Mouse (Mus musculus) lung, adult 2 months (tissue): ENCODE data around the gene Zfp418. TPM values are rescaled to one million over a fixed set of nuclear protein-coding genes. Genes with fewer than 3 reads are reported as not detected.
A peak's percentile ranks its signal among the peaks of the same experiment; 100 is the strongest.
"Not testable (repeated sequence)": the region's sequence is repeated elsewhere in the genome, so short reads cannot be mapped to it uniquely, and the experiment has no call there.

Experiments
- DNase-seq: peaks from one replicate; pipeline ENCODE4 v3.0.0; 2022
- H3K4me1 ChIP-seq: fragments of 200-500 bp; 2 replicates; pipeline ENCODE4 v1.6.1; 2011; ENCODE audit warnings: low read length; ENCODE audit not compliant: control insufficient read depth, insufficient read depth
- H3K4me3 ChIP-seq: fragments of 200-500 bp; replicated peaks from 2 replicates; pipeline ENCODE3; 2011; ENCODE audit warnings: low read depth, mild to moderate bottlenecking, control low read depth, low read length; ENCODE audit errors: extremely low read depth
- CTCF ChIP-seq: fragments of 200-500 bp; IDR thresholded peaks from 2 replicates; pipeline ENCODE4 v1.5.1; 2011; ENCODE audit warnings: mild to moderate bottlenecking, low read length, control low read depth; ENCODE audit not compliant: insufficient read depth
- POLR2A ChIP-seq: fragments of 200-500 bp; IDR thresholded peaks from 2 replicates; pipeline ENCODE4 v1.6.1; 2011; ENCODE audit warnings: low read depth, mild to moderate bottlenecking, control low read depth, low read length, borderline replicate concordance; ENCODE audit errors: extremely low read depth
- WGBS: fragments of 180-500 bp; shearing (Covaris S2); methylation state at CpG from one replicate; pipeline ENCODE4 v1.1.7; 2018; 5-methylcytosine and 5-hydroxymethylcytosine counted together
- polyA plus RNA-seq: library from polyadenylated mRNA; depleted of rRNA; stranded (reverse); fragments of >200 nt; gene quantifications from 2 replicates; pipeline ENCODE4 v1.2.3, GENCODE M21; 2012; rRNA removed

Zfp418 gene
- 0.66 and 1.1 TPM in 2 replicates for polyA plus RNA-seq

DNA sequence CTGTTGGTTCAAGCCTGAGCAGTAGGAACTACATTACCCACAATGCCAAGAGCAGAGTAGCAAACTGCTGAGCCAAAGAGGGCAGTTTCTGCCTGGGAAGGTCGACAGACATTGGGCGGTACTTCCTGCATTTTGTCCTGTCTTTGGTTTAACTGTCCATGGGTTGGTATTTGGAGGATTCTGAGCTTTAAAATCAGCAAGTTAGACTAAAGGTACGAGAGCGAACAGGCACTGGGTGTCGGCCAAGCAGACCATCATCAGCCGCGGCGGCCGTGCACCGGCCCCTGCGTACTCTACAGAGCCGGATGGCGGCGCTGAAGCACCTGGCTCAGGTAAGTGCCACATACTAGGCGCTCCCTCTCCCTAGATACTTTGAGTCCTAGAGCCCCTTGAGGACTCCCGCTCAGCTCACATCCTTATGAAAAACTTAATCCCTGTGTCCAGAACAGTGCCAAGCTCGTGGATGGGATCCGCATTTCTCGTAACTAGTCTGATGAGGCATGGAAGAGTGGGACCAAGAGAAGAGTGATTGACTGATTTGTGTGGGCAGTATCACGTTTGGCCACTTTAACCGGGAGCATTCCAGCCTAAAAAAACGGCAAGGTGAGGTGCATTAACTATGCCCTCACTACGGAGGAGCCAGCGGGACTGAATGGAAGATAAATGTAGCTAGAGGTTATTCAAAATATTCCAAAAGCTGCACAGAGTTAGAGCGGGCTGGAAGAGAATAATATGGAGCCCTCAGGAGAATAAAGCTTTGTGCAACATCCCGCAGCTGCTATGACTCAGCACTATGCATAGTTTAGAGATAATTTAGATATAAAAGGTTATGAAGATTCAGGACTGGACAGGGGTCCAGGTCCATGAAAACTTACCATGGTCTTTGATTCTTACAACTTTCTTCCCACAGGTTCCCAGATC is at the start of gene Zfp418:
Gene Zfp418 (plus strand): TSS at position 104 of the 921 bp plus-strand sequence.
- peak; percentile 62 for DNase-seq
- Histone ChIP-seq H3K4me1 (no peaks in the 10 kb centered on the region; the same call in 1 of the 2 replicates), H3K4me3 (peak within 1 kb of the TSS; percentile 76)
- under 1% methylated on average over 26 of the region's 26 CpGs for WGBS
- TF ChIP-seq POLR2A, result no peak
- no peak for TF ChIP-seq CTCF

DNA sequence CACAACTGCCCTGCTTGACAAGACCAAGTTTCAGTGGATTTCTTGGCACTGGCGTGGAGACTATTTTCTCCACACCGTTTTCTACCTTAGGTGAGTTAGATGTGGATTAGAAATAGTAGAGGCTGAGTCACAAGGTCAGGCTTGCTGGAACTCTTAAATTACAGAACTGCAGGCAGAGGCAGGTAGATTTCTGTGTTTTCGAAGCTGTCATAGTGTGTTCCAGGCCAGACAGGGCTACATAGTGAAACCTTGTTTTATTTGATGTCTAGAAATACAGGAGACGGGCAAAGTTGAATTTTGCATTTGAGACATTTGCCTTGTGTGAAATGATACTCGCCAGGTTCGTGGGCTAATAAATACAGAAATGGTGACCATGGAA is 49.5 kb upstream of the Zfp418 start:
- DNase-seq, result no peak
- Histone ChIP-seq H3K4me3 (no peak overlapping the region), H3K4me1 (no peaks in the 10 kb centered on the region)
- WGBS, result 51% methylated on average over 6 of the region's 6 CpGs
- no peak for TF ChIP-seq POLR2A
- no peak for TF ChIP-seq CTCF

DNA sequence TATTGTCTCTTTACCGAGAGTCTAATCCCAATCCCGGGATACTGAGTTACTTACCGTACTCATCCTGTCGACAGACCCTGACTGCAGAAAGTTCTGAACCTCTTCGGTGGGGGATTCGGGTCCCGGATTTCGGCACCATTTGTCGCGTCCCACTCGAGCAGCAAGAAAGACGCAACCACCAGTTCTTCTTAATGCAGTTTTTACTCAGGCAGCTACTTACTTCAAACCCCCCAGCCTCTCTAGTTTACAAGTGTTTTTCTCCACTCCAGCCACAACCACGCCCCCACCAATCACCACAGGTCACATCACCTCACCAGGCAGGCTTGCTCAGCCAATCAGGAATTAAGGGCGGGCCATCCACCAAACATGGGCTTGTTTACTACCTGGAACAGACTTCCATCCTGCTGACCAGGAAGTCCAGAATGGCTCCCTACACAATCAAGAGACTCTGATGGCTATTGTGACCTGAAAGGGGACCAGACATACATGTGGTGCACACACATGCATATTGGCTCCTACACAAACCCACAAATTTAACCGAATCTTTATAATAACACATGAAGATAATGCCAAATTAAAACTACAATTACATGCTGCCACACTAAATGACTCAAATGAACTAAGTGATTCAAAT is 40.5 kb upstream of the Zfp418 start:
- H3K4me1 ChIP-seq, H3K4me3 ChIP-seq, DNase-seq: not testable (repeated sequence)
- 91% methylated on average over 15 of the region's 15 CpGs for WGBS

- 62% methylated on average over 8 of the region's 8 CpGs for WGBS
- DNase-seq, result no peak
- no peak overlapping the region for H3K4me3 ChIP-seq
- no peaks in the 10 kb centered on the region; the same call in 1 of the 2 replicates for H3K4me1 ChIP-seq
- TF ChIP-seq POLR2A, result no peak
- TF ChIP-seq CTCF, result no peak
These were observed 38.4 kb upstream of the Zfp418 start for GRCm38 (mm10) chr7:7132751-7133150.

GRCm38 (mm10) chr7:7136379-7136866 is 34.7 kb upstream of the Zfp418 start, which contains the start of gene Zfp773:
Gene Zfp773, minus strand, starts transcription at chr7:7136755.
- Histone ChIP-seq H3K4me1 (no peaks in the 10 kb centered on the region; the same call in 1 of the 2 replicates), H3K4me3 (peak within 1 kb of the TSS; percentile 42)
- WGBS, result 5% methylated on average over 16 of the region's 16 CpGs
- DNase-seq, result peak; percentile 48
- TF ChIP-seq POLR2A (no peak), CTCF (peak; percentile 46)

- TF ChIP-seq POLR2A (no peak), CTCF (no peak)
- WGBS, result 86% methylated on average over 1 of the region's 1 CpGs
- DNase-seq, result no peak
- H3K4me3 ChIP-seq, result no peak overlapping the region
- no peaks in the 10 kb centered on the region for H3K4me1 ChIP-seq
These were observed 26.9 kb upstream of the Zfp418 start for GRCm38 (mm10) chr7:7144215-7144614.

- Histone ChIP-seq H3K4me1 (no peaks in the 10 kb centered on the region), H3K4me3 (no peak overlapping the region)
- TF ChIP-seq CTCF (no peak), POLR2A (no peak)
- 89% methylated on average over 15 of the region's 15 CpGs for WGBS
- no peak for DNase-seq
These were observed 25.0 kb upstream of the Zfp418 start for GRCm38 (mm10) chr7:7145991-7146608.

DNA sequence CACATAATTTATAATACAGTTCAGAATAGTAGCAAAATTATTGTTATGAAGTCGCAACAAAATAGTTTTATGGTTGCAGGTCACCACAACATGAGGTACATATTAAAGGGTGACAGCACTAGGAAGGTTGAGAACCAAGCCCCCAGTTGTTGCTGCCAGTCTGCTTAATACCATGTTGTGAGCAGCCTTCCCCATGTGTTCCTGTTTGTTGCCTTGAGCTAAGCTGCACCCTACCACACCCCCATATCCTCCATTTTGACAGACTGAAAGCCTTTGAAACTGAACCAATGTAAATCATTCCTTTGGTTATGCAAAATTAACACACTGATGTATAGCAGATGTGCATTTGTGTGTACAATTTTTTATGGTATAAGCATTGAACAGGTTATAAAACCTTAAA is 14.8 kb downstream of the Zfp418 start:
- 0 out of 2 replicates have a peak, but pooled peaks cover 3% of the 10 kb centered on the region for H3K4me1 ChIP-seq
- TF ChIP-seq POLR2A, result no peak
- TF ChIP-seq CTCF, result no peak
- DNase-seq, result no peak
- WGBS, result 100% methylated on average over 1 of the region's 1 CpGs
- H3K4me3 ChIP-seq, result no peak overlapping the region
